Mouse (Mus musculus) brain, embryonic 14.5 days (tissue): ENCODE measurements at regions not wholly inside any gene's neighbourhood (a gene's known extent, or its start where the extent isn't known, plus 50 kb on each side); places are given as distances from the start of the nearest gene placed in this dataset.

Source experiments
- DNase-seq: peaks from one replicate; pipeline ENCODE4 v3.0.0-alpha.2; 2011; ENCODE audit warnings: low read depth
- CTCF ChIP-seq: fragments of 200-500 bp; IDR thresholded peaks from 2 replicates; pipeline ENCODE4 v1.5.1; 2012; ENCODE audit warnings: inconsistent platforms, mild to moderate bottlenecking, moderate library complexity, borderline replicate concordance; ENCODE audit not compliant: insufficient read depth, insufficient read length; ENCODE audit errors: extremely low read depth
- POLR2A ChIP-seq: fragments of 200-500 bp; IDR thresholded peaks from 2 replicates; pipeline ENCODE4 v1.6.1; 2012; ENCODE audit warnings: mild to moderate bottlenecking, inconsistent platforms, borderline replicate concordance; ENCODE audit not compliant: poor library complexity, insufficient read depth, insufficient read length, severe bottlenecking; ENCODE audit errors: extremely low read depth

GRCm38 (mm10) chr5:118436474-118437306 lies 123.8 kb upstream of the Med13l start:
- no peak for DNase-seq
- TF ChIP-seq CTCF (no peak), POLR2A (no peak)

- DNase-seq = no peak
- TF ChIP-seq CTCF = no peak
- no peak for TF ChIP-seq POLR2A
These were observed 123.2 kb upstream of the Med13l start for GRCm38 (mm10) chr5:118437307-118437610.

GRCm38 (mm10) chr5:118438016-118438415 lies 122.5 kb upstream of the Med13l start:
- TF ChIP-seq POLR2A (no peak), CTCF (no peak)
- DNase-seq = peak; percentile 62

- no peak for DNase-seq
- TF ChIP-seq CTCF (no peak), POLR2A (no peak)
These were observed 115.8 kb upstream of the Med13l start for GRCm38 (mm10) chr5:118444538-118445251.

GRCm38 (mm10) chr5:118445252-118445987 lies 115.1 kb upstream of the Med13l start:
- TF ChIP-seq POLR2A (no peak), CTCF (no peak)
- DNase-seq = no peak

GRCm38 (mm10) chr5:118445988-118446280 lies 114.5 kb upstream of the Med13l start:
- DNase-seq = no peak
- TF ChIP-seq POLR2A (no peak), CTCF (no peak)

- TF ChIP-seq POLR2A (no peak), CTCF (no peak)
- no peak for DNase-seq
These were observed 113.6 kb upstream of the Med13l start for GRCm38 (mm10) chr5:118446878-118447277.

- DNase-seq = no peak
- no peak for TF ChIP-seq CTCF
- TF ChIP-seq POLR2A = no peak
These were observed 113.1 kb upstream of the Med13l start for GRCm38 (mm10) chr5:118447366-118447765.

GRCm38 (mm10) chr5:118448884-118449515 lies 111.5 kb upstream of the Med13l start:
- TF ChIP-seq POLR2A = no peak
- no peak for DNase-seq

GRCm38 (mm10) chr5:118449893-118450292 lies 110.6 kb upstream of the Med13l start:
- no peak for DNase-seq
- no peak for TF ChIP-seq CTCF
- no peak for TF ChIP-seq POLR2A

- DNase-seq = no peak
- TF ChIP-seq CTCF (no peak), POLR2A (no peak)
These were observed 108.4 kb upstream of the Med13l start for GRCm38 (mm10) chr5:118452052-118452451.
